Mouse (Mus musculus) limb, embryonic 12.5 days (tissue): ENCODE measurements around the gene Smtn. TPM values are rescaled to one million over a fixed set of nuclear protein-coding genes. Genes with fewer than 3 reads are reported as not detected.
A peak's percentile ranks its signal among the peaks of the same experiment; 100 is the strongest.

Experiments used
- ATAC-seq: fragments of 200-750 bp; cut with Nextera tagmentation; 2 replicates; pipeline ENCODE4 v1.8.0; 2017; ENCODE audit warnings: low read depth, moderate TSS enrichment; ENCODE audit not compliant: insufficient number of reproducible peaks, insufficient read depth, low FRiP score, low TSS enrichment
- H3K27ac ChIP-seq: fragments of 300-500 bp; sonication (generic); 2 replicates; pipeline ENCODE4 v1.5.1; 2016; ENCODE audit warnings: mild to moderate bottlenecking, moderate library complexity
- H3K27me3 ChIP-seq: fragments of 300-500 bp; sonication (generic); 2 replicates; pipeline ENCODE4 v1.6.1; 2016; ENCODE audit warnings: mild to moderate bottlenecking, moderate library complexity
- H3K36me3 ChIP-seq: fragments of 300-500 bp; sonication (generic); 2 replicates; pipeline ENCODE4 v1.6.1; 2016; ENCODE audit warnings: mild to moderate bottlenecking, moderate library complexity
- H3K4me1 ChIP-seq: fragments of 300-500 bp; sonication (generic); replicated peaks from 2 replicates; pipeline ENCODE4 v1.6.1; 2016
- H3K4me2 ChIP-seq: fragments of 300-500 bp; sonication (generic); 2 replicates; pipeline ENCODE4 v1.6.1; 2016; ENCODE audit warnings: mild to moderate bottlenecking, moderate library complexity
- H3K4me3 ChIP-seq: fragments of 300-500 bp; sonication (generic); replicated peaks from 2 replicates; pipeline ENCODE4 v1.5.1; 2016; ENCODE audit warnings: mild to moderate bottlenecking
- H3K9ac ChIP-seq: fragments of 300-500 bp; sonication (generic); replicated peaks from 2 replicates; pipeline ENCODE4 v1.6.1; 2016; ENCODE audit warnings: mild to moderate bottlenecking, moderate library complexity
- H3K9me3 ChIP-seq: fragments of 300-500 bp; sonication (generic); 2 replicates; pipeline ENCODE4 v1.6.1; 2016; ENCODE audit warnings: mild to moderate bottlenecking, moderate library complexity
- WGBS: fragments of 180-500 bp; shearing (Covaris S2); methylation state at CpG from one replicate; pipeline ENCODE4 v1.1.7; 2016; 5-methylcytosine and 5-hydroxymethylcytosine counted together
- polyA plus RNA-seq: library from polyadenylated mRNA; unstranded; fragments of >200 nt; fragmentation: Nextera tagmentation; extraction: Ambion mirVana; gene quantifications from 2 replicates; pipeline ENCODE4 v1.2.1, GENCODE M21; 2016

The Smtn gene
- polyA plus RNA-seq, 1 experiment from 2014 or later: 46.4 TPM

GRCm38 (mm10) chr11:3503755-3504693 is 36.4 kb downstream of the Smtn start:
- H3K4me1 ChIP-seq: no peaks in the 10 kb centered on the region
- H3K9ac ChIP-seq: no peak overlapping the region
- H3K27me3 ChIP-seq: peaks cover 20% of the 10 kb centered on the region
- no peak overlapping the region for H3K4me2 ChIP-seq
- no peak overlapping the region for H3K27ac ChIP-seq
- H3K4me3 ChIP-seq: no peak overlapping the region
- H3K36me3 ChIP-seq: no peaks in the 10 kb centered on the region
- H3K9me3 ChIP-seq: no peaks in the 10 kb centered on the region
- ATAC-seq: no peak
- WGBS: 62% methylated on average over 11 of the region's 11 CpGs

GRCm38 (mm10) chr11:3502459-3503072 is 37.8 kb downstream of the Smtn start:
- no peaks in the 10 kb centered on the region for H3K36me3 ChIP-seq
- WGBS: 76% methylated on average over 18 of the region's 18 CpGs
- ATAC-seq: no peak
- no peak overlapping the region for H3K27ac ChIP-seq
- no peaks in the 10 kb centered on the region for H3K4me1 ChIP-seq
- peaks cover 20% of the 10 kb centered on the region for H3K27me3 ChIP-seq
- H3K4me2 ChIP-seq: no peak overlapping the region
- no peak overlapping the region for H3K9ac ChIP-seq
- no peaks in the 10 kb centered on the region for H3K9me3 ChIP-seq
- no peak overlapping the region for H3K4me3 ChIP-seq

- ATAC-seq: no peak
- H3K9ac ChIP-seq: no peak overlapping the region
These were observed 38.4 kb downstream of the Smtn start for GRCm38 (mm10) chr11:3502057-3502456.

GRCm38 (mm10) chr11:3497296-3497695 is 43.1 kb downstream of the Smtn start:
- WGBS: 82% methylated on average over 1 of the region's 1 CpGs
- Histone ChIP-seq H3K4me3 (no peak overlapping the region), H3K9ac (no peak overlapping the region), H3K4me2 (no peak overlapping the region), H3K27me3 (peaks cover 7% of the 10 kb centered on the region; the same call in 1 of the 2 replicates), H3K4me1 (0 out of 2 replicates have a peak, but pooled peaks cover 7% of the 10 kb centered on the region), H3K27ac (no peak overlapping the region), H3K36me3 (no peaks in the 10 kb centered on the region), H3K9me3 (no peaks in the 10 kb centered on the region)
- ATAC-seq: no peak

More at GRCm38 (mm10) chr11:3502057-3502456, 38.4 kb downstream of the Smtn start:
- Histone ChIP-seq H3K4me2 (no peak overlapping the region), H3K4me1 (no peaks in the 10 kb centered on the region), H3K9me3 (no peaks in the 10 kb centered on the region), H3K36me3 (no peaks in the 10 kb centered on the region), H3K27ac (no peak overlapping the region), H3K27me3 (peaks cover 18% of the 10 kb centered on the region), H3K4me3 (no peak overlapping the region)
- 72% methylated on average over 17 of the region's 17 CpGs for WGBS

- no peak overlapping the region for H3K9ac ChIP-seq
- no peak overlapping the region for H3K4me3 ChIP-seq
- 55% methylated on average over 5 of the region's 5 CpGs for WGBS
- H3K4me1 ChIP-seq: 0 out of 2 replicates have a peak, but pooled peaks cover 7% of the 10 kb centered on the region
- no peak overlapping the region for H3K27ac ChIP-seq
- 0 out of 2 replicates have a peak, but pooled peaks cover 2% of the 10 kb centered on the region for H3K27me3 ChIP-seq
- no peaks in the 10 kb centered on the region for H3K9me3 ChIP-seq
- no peak overlapping the region for H3K4me2 ChIP-seq
- no peak for ATAC-seq
- no peaks in the 10 kb centered on the region for H3K36me3 ChIP-seq
These were observed 43.7 kb downstream of the Smtn start for GRCm38 (mm10) chr11:3496756-3497155.

- no peaks in the 10 kb centered on the region for H3K9me3 ChIP-seq
- H3K36me3 ChIP-seq: no peaks in the 10 kb centered on the region
- 0 out of 2 replicates have a peak, but pooled peaks cover 7% of the 10 kb centered on the region for H3K4me1 ChIP-seq
- no peak overlapping the region for H3K27ac ChIP-seq
- no peak overlapping the region for H3K4me3 ChIP-seq
- no peak overlapping the region for H3K4me2 ChIP-seq
- ATAC-seq: no peak
- no peak overlapping the region for H3K9ac ChIP-seq
- H3K27me3 ChIP-seq: no peaks in the 10 kb centered on the region
- 91% methylated on average over 14 of the region's 14 CpGs for WGBS
These were observed 44.9 kb downstream of the Smtn start for GRCm38 (mm10) chr11:3495496-3495895.

GRCm38 (mm10) chr11:3494857-3495256 is 45.6 kb downstream of the Smtn start:
- no peak overlapping the region for H3K4me3 ChIP-seq
- 0 out of 2 replicates have a peak overlapping the region, but pooled peaks have one; percentile 34 for H3K9ac ChIP-seq
- no peaks in the 10 kb centered on the region for H3K27me3 ChIP-seq
- no peaks in the 10 kb centered on the region for H3K9me3 ChIP-seq
- 79% methylated on average over 17 of the region's 17 CpGs for WGBS
- H3K27ac ChIP-seq: no peak overlapping the region
- ATAC-seq: no peak
- H3K4me1 ChIP-seq: 0 out of 2 replicates have a peak, but pooled peaks cover 7% of the 10 kb centered on the region
- no peaks in the 10 kb centered on the region for H3K36me3 ChIP-seq
- no peak overlapping the region for H3K4me2 ChIP-seq

GRCm38 (mm10) chr11:3492748-3493147 is 47.7 kb downstream of the Smtn start:
- Histone ChIP-seq H3K9me3 (no peaks in the 10 kb centered on the region), H3K27ac (no peak overlapping the region), H3K4me1 (peaks cover 13% of the 10 kb centered on the region), H3K4me2 (no peak overlapping the region), H3K9ac (no peak overlapping the region), H3K4me3 (no peak overlapping the region), H3K27me3 (no peaks in the 10 kb centered on the region), H3K36me3 (no peaks in the 10 kb centered on the region)
- no peak for ATAC-seq
- 47% methylated on average over 4 of the region's 4 CpGs for whole genome bisulfite sequencing

GRCm38 (mm10) chr11:3489036-3489435 is 51.4 kb downstream of the Smtn start:
- Histone ChIP-seq H3K4me1 (peaks cover 8% of the 10 kb centered on the region), H3K27ac (no peak overlapping the region), H3K4me2 (no peak overlapping the region), H3K36me3 (no peaks in the 10 kb centered on the region), H3K27me3 (no peaks in the 10 kb centered on the region), H3K9me3 (no peaks in the 10 kb centered on the region), H3K9ac (no peak overlapping the region), H3K4me3 (no peak overlapping the region)
- ATAC-seq: no peak
- WGBS: 79% methylated on average over 5 of the region's 5 CpGs

GRCm38 (mm10) chr11:3487952-3488570 is 52.4 kb downstream of the Smtn start, which contains the start of gene Pla2g3:
Gene Pla2g3 (plus strand): TSS chr11:3488284.
- no peaks in the 10 kb centered on the region for H3K27me3 ChIP-seq
- 19% methylated on average over 11 of the region's 11 CpGs for WGBS
- no peak within 1 kb of the TSS for H3K27ac ChIP-seq
- H3K36me3 ChIP-seq: no peaks in the 10 kb centered on the region
- H3K4me3 ChIP-seq: no peak within 1 kb of the TSS
- H3K4me2 ChIP-seq: no peak within 1 kb of the TSS
- H3K9ac ChIP-seq: no peak within 1 kb of the TSS
- no peaks in the 10 kb centered on the region for H3K9me3 ChIP-seq
- peaks cover 8% of the 10 kb centered on the region for H3K4me1 ChIP-seq
- ATAC-seq: no peak; the same call in 1 of the 2 replicates

- H3K4me2 ChIP-seq: no peak overlapping the region
- ATAC-seq: no peak
- 71% methylated on average over 7 of the region's 7 CpGs for WGBS
- H3K4me1 ChIP-seq: peaks cover 12% of the 10 kb centered on the region
- H3K9ac ChIP-seq: no peak overlapping the region
- H3K4me3 ChIP-seq: no peak overlapping the region
- H3K27ac ChIP-seq: no peak overlapping the region
- no peaks in the 10 kb centered on the region for H3K27me3 ChIP-seq
- H3K9me3 ChIP-seq: no peaks in the 10 kb centered on the region
- no peaks in the 10 kb centered on the region for H3K36me3 ChIP-seq
These were observed 54.1 kb downstream of the Smtn start for GRCm38 (mm10) chr11:3486349-3486748.
